Mouse (Mus musculus) CH12.LX (cell line): Measurements from ENCODE around the gene Syt10. TPM values are rescaled to one million over a fixed set of nuclear protein-coding genes. Genes with fewer than 3 reads are reported as not detected.

Source experiments
- polyA plus RNA-seq: library from polyadenylated mRNA; unstranded; fragments of >175 nt; gene quantifications from 2 replicates; pipeline ENCODE4 v1.2.1, GENCODE M21; 2012; ENCODE audit warnings: low read depth; ENCODE audit not compliant: insufficient read length
- total RNA-seq, 2 experiments: library from RNA; depleted of rRNA; stranded (reverse); fragments of 300-350 nt in 1 of 2; fragments of >200 nt in 1 of 2; gene quantifications; 2 replicates each; pipeline ENCODE4 v1.2.3; 2012 to 2014

The Syt10 gene
- total and polyA plus RNA-seq, 3 experiments = not detected

Other genes starting within 250 kb of the Syt10 start
- gene Rabl2, start 249.9 kb downstream of the Syt10 start, total RNA-seq (2012; rRNA removed) = 2.7 and 3.4 TPM in 2 replicates
- gene Rabl2, start 249.9 kb downstream of the Syt10 start, total RNA-seq (2014; rRNA removed) = 2.6 and 2.9 TPM in 2 replicates
- 5.8 and 8.7 TPM in 2 replicates for gene Rabl2, start 249.9 kb downstream of the Syt10 start, polyA plus RNA-seq